Mouse (Mus musculus): ENCODE data around the gene Ddx54. TPM values are rescaled to one million over a fixed set of nuclear protein-coding genes. Genes with fewer than 3 reads are reported as not detected.

Ddx54 gene
- polyA plus RNA-seq, 1 experiment: 80.8 TPM

- WGBS: 94% methylated on average over 4 of the region's 4 CpGs
- peak in 1 of 2 experiments; percentile 34 for DNase-seq (ENCODE audit: low read depth in 1 of 2, low spot score in 2 of 2)
- Histone ChIP-seq H3K4me1 (ENCODE audit: control insufficient read depth, insufficient read depth, insufficient read length) (peaks cover 2% of the 10 kb centered on the region; the same call in 1 of the 2 replicates), H3K27me3 (ENCODE audit: control insufficient read depth, insufficient read depth, low read length) (no peaks in the 10 kb centered on the region), H3K36me3 (ENCODE audit: control insufficient read depth, insufficient read depth, low read length) (peaks cover 33% of the 10 kb centered on the region), H3K27ac (ENCODE audit: insufficient read depth, low read length) (no peak overlapping the region), H3K4me3 (ENCODE audit: extremely low read depth, insufficient read depth, insufficient read length) (no peak overlapping the region)
- no peak for TF ChIP-seq CTCF (IDR thresholded peaks at IDR 0.05; ENCODE audit: extremely low read depth, insufficient read depth, insufficient read length, insufficient replicate concordance)
- no peak for TF ChIP-seq POLR2A (IDR thresholded peaks at IDR 0.05; ENCODE audit: low read depth, low read length)
Measured at GRCm38 (mm10) chr5:120615903-120616302, 3.4 kb downstream of the Ddx54 start.

- TF ChIP-seq CTCF (IDR thresholded peaks at IDR 0.05; ENCODE audit: extremely low read depth, insufficient read depth, insufficient read length, insufficient replicate concordance) (no peak), POLR2A (IDR thresholded peaks at IDR 0.05; ENCODE audit: low read depth, low read length) (no peak)
- H3K36me3 ChIP-seq (ENCODE audit: control insufficient read depth, insufficient read depth, low read length): peaks cover 48% of the 10 kb centered on the region
- H3K4me1 ChIP-seq (ENCODE audit: control insufficient read depth, insufficient read depth, insufficient read length): peaks cover 15% of the 10 kb centered on the region; the same call in 1 of the 2 replicates
- no peaks in the 10 kb centered on the region for H3K27me3 ChIP-seq (ENCODE audit: control insufficient read depth, insufficient read depth, low read length)
- H3K4me3 ChIP-seq (ENCODE audit: extremely low read depth, insufficient read depth, insufficient read length): no peak overlapping the region
- H3K27ac ChIP-seq (ENCODE audit: insufficient read depth, low read length): no peak overlapping the region
- WGBS: 90% methylated on average over 12 of the region's 12 CpGs
- DNase-seq (ENCODE audit: low read depth in 1 of 2, low spot score in 2 of 2): no peak
Measured at GRCm38 (mm10) chr5:120618778-120619177, 6.2 kb downstream of the Ddx54 start.

GRCm38 (mm10) chr5:120619201-120619600 is 6.7 kb downstream of the Ddx54 start:
- Histone ChIP-seq H3K27me3 (ENCODE audit: control insufficient read depth, insufficient read depth, low read length) (no peaks in the 10 kb centered on the region), H3K27ac (ENCODE audit: insufficient read depth, low read length) (no peak overlapping the region), H3K36me3 (ENCODE audit: control insufficient read depth, insufficient read depth, low read length) (peaks cover 52% of the 10 kb centered on the region), H3K4me1 (ENCODE audit: control insufficient read depth, insufficient read depth, insufficient read length) (peaks cover 15% of the 10 kb centered on the region; the same call in 1 of the 2 replicates), H3K4me3 (ENCODE audit: extremely low read depth, insufficient read depth, insufficient read length) (no peak overlapping the region)
- DNase-seq (ENCODE audit: low read depth in 1 of 2, low spot score in 2 of 2): peak; percentile 58 to 78
- peak; percentile 94; the same call in 1 of the 2 replicates for TF ChIP-seq CTCF (IDR thresholded peaks at IDR 0.05; ENCODE audit: extremely low read depth, insufficient read depth, insufficient read length, insufficient replicate concordance)
- TF ChIP-seq POLR2A (IDR thresholded peaks at IDR 0.05; ENCODE audit: low read depth, low read length): no peak
- WGBS: 19% methylated on average over 5 of the region's 5 CpGs

- Histone ChIP-seq H3K36me3 (ENCODE audit: control insufficient read depth, insufficient read depth, low read length) (peaks cover 62% of the 10 kb centered on the region), H3K4me1 (ENCODE audit: control insufficient read depth, insufficient read depth, insufficient read length) (peaks cover 15% of the 10 kb centered on the region; the same call in 1 of the 2 replicates), H3K4me3 (ENCODE audit: extremely low read depth, insufficient read depth, insufficient read length) (no peak overlapping the region), H3K27ac (ENCODE audit: insufficient read depth, low read length) (peak overlapping the region; percentile 90), H3K27me3 (ENCODE audit: control insufficient read depth, insufficient read depth, low read length) (no peaks in the 10 kb centered on the region)
- WGBS: 64% methylated on average over 18 of the region's 18 CpGs
- peak; percentile 78 to 85 for DNase-seq (ENCODE audit: low read depth in 1 of 2, low spot score in 2 of 2)
- TF ChIP-seq CTCF (IDR thresholded peaks at IDR 0.05; ENCODE audit: extremely low read depth, insufficient read depth, insufficient read length, insufficient replicate concordance): peak; percentile 98
- TF ChIP-seq POLR2A (IDR thresholded peaks at IDR 0.05; ENCODE audit: low read depth, low read length): no peak
Measured at GRCm38 (mm10) chr5:120620375-120621077, 8.0 kb downstream of the Ddx54 start.

GRCm38 (mm10) chr5:120621078-120621765 is 8.7 kb downstream of the Ddx54 start:
- Histone ChIP-seq H3K4me3 (ENCODE audit: extremely low read depth, insufficient read depth, insufficient read length) (peak overlapping the region; percentile 44; the same call in 1 of the 2 replicates), H3K27ac (ENCODE audit: insufficient read depth, low read length) (peak overlapping the region; percentile 90), H3K36me3 (ENCODE audit: control insufficient read depth, insufficient read depth, low read length) (peaks cover 69% of the 10 kb centered on the region), H3K27me3 (ENCODE audit: control insufficient read depth, insufficient read depth, low read length) (no peaks in the 10 kb centered on the region), H3K4me1 (ENCODE audit: control insufficient read depth, insufficient read depth, insufficient read length) (peaks cover 15% of the 10 kb centered on the region; the same call in 1 of the 2 replicates)
- TF ChIP-seq CTCF (IDR thresholded peaks at IDR 0.05; ENCODE audit: extremely low read depth, insufficient read depth, insufficient read length, insufficient replicate concordance): no peak
- TF ChIP-seq POLR2A (IDR thresholded peaks at IDR 0.05; ENCODE audit: low read depth, low read length): 0 out of 2 replicates have a peak, but pooled peaks have one; percentile 13
- 30% methylated on average over 23 of the region's 23 CpGs for WGBS
- peak; percentile 73 to 77 for DNase-seq (ENCODE audit: low read depth in 1 of 2, low spot score in 2 of 2)

GRCm38 (mm10) chr5:120621846-120622197 is 9.3 kb downstream of the Ddx54 start:
- WGBS: 33% methylated on average over 10 of the region's 10 CpGs
- Histone ChIP-seq H3K36me3 (ENCODE audit: control insufficient read depth, insufficient read depth, low read length) (peaks cover 72% of the 10 kb centered on the region), H3K27me3 (ENCODE audit: control insufficient read depth, insufficient read depth, low read length) (no peaks in the 10 kb centered on the region), H3K4me1 (ENCODE audit: control insufficient read depth, insufficient read depth, insufficient read length) (peaks cover 15% of the 10 kb centered on the region; the same call in 1 of the 2 replicates), H3K27ac (ENCODE audit: insufficient read depth, low read length) (peak overlapping the region; percentile 90), H3K4me3 (ENCODE audit: extremely low read depth, insufficient read depth, insufficient read length) (peak overlapping the region; percentile 44)
- DNase-seq (ENCODE audit: low read depth in 1 of 2, low spot score in 2 of 2): no peak
- no peak for TF ChIP-seq POLR2A (IDR thresholded peaks at IDR 0.05; ENCODE audit: low read depth, low read length)
- TF ChIP-seq CTCF (IDR thresholded peaks at IDR 0.05; ENCODE audit: extremely low read depth, insufficient read depth, insufficient read length, insufficient replicate concordance): no peak
